Mouse (Mus musculus) heart, adult 18-20 months (tissue): ENCODE measurements around the gene Gm42688. TPM values are rescaled to one million over a fixed set of nuclear protein-coding genes. Genes with fewer than 3 reads are reported as not detected.
A peak's percentile ranks its signal among the peaks of the same experiment; 100 is the strongest.

Experiments used
- DNase-seq, 2 experiments: peaks; one replicate each; pipeline ENCODE4 v3.0.0; 2021 to 2022; ENCODE audit warnings: mixed read lengths in 1 of 2
- total RNA-seq, 2 experiments: library from RNA; stranded (reverse); gene quantifications; 2 replicates each; pipeline ENCODE4 v1.2.3; 2021

The Gm42688 gene
- total RNA-seq, 2 experiments from 2014 or later = 0.89 to 1.2 TPM

GRCm38 (mm10) chr6:83084477-83084876 lies 16.9 kb upstream of the Gm42688 start:
- no peak for DNase-seq

DNA sequence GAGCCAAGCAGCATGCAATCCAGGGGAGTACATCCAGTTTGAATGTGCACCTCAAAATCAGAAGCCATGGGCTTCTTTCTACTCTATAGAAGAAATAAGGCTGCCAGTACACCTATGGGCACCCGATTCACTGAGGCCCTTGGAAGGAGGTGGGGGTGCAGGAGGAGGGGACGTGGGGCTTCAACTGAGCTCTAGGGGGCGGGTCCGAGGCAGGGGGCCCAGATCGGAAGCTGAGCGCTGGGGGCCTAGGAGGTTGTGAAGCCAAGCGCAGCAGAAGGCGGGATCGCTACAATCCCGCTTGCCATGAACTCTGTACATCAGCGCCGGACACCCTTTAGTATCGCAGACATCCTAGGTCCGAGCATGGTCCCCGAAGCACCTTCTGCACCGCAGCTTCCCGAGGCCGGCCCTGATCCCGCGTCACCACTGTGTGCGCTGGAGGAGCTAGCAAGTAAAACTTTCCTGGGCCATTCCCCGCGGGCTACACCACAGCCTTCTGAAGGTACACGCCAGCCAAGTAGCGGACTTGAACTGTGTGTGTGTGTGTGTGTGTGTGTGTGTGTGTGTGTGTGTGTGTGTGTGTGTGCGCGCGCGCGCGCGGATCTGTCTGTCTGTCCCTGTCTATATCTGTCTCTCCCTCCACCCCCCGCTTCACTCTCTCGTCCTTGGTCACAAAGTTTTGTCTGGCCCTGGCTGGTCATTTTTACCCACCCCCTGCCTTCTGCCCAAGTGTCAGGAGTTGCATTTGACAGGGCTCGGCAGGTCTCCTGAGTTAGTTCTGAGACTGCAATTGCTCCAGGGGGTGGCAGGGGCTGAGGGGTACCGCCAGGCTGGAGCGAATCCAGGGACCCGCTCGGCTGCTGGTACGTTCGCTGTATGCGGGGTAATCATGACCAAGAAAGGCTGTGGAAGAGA lies 15.0 kb upstream of the Gm42688 start, which contains the start of gene Lbx2:
Lbx2 (plus strand) TSS at position 247 of the 915 bp plus-strand sequence.
- DNase-seq = peak in 1 of 2 experiments; percentile 31

DNA sequence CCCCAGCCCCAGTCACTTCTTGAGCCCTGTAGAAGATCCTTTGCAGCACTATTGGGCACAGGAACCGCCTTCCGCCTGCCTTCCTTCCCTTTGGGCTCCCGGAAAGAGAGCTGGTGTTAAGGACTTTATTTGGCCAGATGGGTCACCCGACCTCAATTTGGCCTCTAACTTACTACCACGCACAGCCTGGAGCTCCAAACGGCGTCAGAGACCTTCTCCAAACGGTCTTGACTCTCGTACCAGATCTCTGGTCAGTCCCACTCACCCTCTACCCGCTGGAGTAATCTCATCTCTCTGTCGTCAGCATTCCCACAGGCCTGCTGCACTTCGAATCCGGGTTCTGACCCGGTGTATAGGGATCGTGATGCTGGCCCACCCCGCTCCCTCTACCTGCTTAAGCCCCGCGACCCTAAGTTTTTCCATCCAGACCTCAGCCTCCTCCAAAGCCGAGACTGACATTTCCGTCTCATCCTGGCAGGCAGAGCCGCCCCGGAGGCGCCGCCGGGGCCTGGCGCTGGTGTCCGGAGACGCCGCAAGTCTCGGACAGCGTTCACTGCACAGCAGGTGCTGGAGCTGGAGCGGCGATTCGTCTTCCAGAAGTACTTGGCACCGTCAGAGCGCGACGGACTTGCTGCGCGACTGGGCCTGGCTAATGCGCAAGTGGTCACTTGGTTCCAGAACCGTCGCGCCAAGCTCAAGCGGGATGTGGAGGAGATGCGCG lies 14.1 kb upstream of the Gm42688 start:
- peak; percentile 57 to 67 for DNase-seq

DNA sequence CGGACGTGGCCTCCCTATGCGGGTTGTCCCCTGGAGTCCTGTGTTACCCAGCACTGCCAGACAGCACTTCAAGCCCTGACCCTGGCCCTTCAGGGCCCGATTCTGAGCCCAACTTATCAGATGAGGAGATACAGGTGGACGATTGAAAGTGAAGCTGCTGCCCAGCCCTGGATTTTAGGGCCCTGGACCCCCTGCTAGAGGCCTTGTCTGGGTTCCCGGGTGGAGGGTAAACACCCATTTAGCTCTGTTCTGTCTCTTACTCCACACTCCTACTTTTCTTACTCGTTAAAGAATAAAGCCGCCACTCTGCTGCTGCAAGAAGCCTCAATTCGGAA lies 13.5 kb upstream of the Gm42688 start:
- DNase-seq = no peak

DNA sequence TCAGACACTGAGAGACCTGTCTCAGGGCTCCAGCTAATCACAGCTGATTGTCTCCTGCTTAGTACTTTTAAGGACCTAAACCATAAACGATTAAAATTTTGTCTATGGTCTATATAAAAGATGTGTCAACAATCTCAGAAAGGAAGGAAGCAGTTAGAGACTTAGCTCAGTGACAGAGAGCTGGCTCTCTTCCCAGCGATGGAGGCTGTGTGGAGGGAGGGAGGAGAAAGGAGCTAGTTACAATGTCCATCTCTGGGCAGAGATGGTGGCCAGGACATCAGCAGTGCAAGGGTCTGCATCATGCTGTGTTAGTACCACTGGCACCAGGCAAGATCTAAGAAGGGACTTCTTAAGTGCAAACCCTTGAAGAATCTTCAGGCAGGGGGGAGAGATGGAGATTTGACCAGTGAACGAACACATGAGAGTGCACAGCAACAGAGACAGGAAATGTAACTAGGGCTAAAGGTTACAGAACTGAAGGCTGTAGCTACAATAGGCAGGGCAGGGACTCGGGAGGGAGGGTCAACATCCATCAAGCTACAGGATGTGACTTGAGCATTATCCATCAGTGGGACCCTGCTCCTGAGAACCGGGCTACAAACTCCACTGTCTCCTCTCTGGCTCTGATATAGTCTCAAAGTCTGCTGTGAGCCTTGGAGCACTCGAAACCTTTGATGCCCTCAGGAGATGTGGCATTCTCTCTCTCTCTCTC lies 8.8 kb upstream of the Gm42688 start:
- no peak for DNase-seq

GRCm38 (mm10) chr6:83095968-83096367 lies 5.4 kb upstream of the Gm42688 start:
- DNase-seq = no peak

DNA sequence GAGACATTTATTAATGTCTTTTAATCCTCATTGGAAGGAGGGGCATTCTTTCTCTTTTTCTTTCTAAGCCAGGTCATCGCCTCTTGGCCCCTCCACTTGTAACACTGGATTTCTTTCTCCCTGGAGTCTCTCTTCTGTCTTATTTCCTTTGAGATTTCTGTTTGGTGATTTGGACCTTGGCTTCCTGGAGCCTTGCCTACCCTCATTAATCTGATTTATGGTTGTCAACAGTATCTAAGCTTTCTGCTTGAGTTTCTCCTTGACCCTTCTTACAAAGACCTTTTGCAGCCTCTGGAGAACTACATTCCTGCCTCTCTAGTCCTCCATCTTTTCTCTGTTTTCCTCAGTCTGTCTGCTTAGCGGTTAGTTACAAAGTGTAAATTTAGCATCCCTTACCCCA lies 3.0 kb upstream of the Gm42688 start:
- DNase-seq = no peak

DNA sequence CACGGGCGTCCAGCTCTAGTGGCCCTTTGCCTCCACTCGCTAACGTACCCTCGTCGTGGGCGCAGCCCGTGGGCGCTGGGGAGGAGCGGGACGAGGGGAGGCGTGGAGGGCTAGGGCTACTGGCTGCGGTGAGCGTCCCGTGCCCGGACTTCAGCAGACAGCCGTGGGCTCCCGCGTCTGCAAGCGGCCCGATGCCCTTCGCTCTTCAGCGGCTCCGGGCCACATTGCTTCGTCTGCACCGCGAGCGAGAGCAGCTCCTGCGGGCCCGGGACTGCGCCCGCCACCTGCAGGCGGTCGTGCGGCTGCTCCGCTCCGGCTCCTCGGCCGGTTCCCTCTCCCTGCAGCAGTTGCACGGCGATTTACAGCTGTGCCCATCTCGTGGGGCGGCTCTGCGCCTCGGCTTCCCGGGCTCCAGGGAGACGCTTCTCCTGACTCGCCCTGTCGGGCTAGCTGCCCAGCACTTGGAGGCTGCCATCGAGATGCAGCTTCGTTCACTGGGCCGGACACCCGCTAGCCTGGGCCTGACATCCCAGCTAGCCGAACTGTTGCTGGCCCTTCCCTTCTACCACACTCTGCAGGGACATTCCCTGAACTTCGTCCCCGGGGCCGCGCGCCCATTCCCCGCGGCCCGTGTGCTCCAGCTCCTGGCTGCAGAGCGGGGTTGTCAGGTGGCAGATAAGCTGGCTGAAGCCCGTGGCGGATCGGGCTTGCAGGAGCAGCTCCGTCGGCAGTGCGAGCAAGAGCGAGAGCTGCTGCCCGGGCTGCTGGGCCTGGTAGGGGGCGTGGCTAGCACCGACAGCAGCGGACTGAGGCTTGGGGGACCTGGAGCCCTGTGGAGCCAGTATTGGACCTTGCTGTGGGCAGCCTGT lies 505 bp downstream of the Gm42688 start:
- peak; percentile 65 to 68 for DNase-seq

GRCm38 (mm10) chr6:83103130-83103650 lies 1.8 kb downstream of the Gm42688 start:
- DNase-seq = no peak

GRCm38 (mm10) chr6:83104158-83104557 lies 2.7 kb downstream of the Gm42688 start:
- no peak for DNase-seq

GRCm38 (mm10) chr6:83107566-83108400 lies 6.4 kb downstream of the Gm42688 start:
- peak; percentile 71 to 83 for DNase-seq

DNA sequence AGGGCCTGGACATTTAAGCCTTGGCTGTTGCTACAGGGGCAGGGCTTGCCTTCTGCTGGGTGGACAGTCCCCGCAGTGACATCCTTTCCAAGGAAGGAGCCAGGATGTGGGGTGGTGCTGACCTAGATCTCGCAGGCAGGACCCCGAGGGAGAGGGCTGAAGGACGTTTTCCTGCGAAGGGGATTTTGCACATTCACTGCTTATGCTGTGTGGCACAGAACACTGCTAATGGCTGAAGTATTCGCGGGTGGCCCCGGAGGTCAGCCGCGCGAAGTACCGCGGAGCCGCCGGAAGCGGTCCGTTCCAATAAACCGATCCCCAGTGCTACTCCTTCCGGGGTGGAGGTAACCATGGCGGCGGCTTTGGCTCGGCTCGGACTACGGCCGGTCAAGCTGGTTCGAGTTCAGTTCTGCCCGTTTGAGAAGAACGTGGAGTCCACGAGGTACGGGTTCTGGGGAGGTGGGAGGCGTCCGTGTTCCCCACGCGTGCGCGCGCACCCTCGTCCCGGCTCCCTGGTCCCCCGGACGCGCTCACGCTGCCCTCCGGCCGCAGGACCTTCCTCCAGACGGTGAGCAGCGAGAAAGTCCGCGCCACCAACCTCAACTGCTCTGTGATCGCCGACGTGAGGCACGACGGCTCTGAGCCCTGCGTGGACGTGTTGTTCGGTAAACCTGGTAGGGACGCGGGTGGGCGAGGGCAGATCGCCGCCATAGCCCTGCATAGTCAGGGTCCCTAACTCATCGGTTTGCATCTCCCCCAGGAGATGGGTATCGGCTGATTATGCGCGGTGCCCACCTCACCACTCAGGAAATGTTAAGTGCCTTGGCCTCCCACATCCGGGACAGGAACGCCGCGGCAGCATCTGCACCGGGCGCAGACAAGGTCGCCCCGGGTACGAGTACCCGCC lies 7.6 kb downstream of the Gm42688 start, which contains the start of gene Mrpl53:
Mrpl53 (plus strand) TSS at position 279 of the 907 bp plus-strand sequence.
- DNase-seq = peak; percentile 85 to 91

- no peak for DNase-seq
Observed at GRCm38 (mm10) chr6:83111510-83112136, 10.2 kb downstream of the Gm42688 start.

DNA sequence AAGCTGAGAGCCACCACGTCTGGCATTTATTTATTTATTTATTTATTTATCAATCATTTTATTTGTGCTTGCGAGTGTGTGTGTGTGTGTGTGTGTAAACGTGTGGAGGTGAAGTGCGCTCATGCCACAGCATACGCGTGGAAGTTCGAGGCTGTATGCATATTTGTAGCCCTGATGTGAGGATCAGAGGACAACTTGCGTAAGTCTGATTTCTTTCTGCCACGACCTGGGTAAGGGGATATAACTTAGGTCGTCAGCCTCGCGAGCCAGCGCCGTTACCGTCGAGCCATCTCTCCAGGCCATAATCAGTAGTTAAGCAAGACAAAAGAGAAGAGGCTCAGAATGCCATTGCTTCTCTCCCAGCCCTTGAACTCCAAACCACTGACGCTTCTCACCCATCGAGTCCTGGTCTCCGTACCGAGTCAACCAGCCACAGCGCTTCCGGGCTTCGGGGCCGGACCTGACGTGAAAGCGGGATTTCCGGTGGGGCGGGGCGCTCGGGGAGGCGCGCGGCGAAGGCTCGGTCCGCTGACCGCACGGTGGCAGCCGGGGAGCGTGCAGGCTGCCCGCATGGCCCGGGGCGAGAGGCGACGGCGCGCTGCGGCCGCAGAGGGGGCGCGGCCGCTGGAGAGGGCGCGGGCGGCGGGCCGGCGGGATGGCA lies 13.7 kb downstream of the Gm42688 start, which contains the start of gene Mogs:
Mogs (plus strand) TSS at position 486 of the 661 bp plus-strand sequence.
- DNase-seq = peak; percentile 97

DNA sequence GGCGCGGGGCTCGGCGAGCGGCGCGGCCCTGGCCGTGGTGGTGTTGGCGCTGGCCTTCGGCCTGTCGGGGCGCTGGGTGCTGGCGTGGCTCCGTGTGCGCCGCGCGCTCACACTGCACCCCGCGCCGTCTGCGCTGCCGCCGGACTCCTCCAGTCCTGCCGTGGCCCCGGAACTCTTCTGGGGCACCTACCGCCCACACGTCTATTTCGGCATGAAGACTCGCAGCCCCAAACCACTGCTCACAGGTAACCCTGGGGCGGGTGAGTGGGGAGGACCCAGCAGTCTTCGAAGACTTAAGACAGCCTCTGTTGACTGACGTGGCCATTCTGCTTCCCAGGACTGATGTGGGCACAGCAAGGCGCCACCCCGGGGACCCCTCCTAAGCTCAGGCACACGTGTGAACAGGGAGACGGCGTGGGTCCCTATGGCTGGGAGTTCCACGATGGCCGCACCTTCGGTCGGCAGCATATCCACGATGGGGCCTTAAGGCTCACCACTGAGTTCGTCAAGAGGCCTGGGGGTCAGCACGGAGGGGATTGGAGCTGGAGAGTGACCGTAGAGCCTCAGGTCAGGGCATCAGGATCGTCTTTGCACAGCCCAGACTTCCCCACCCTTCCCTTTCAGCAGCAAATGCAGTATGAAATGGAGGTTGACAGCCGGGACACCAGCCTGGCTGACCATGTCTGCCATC lies 14.4 kb downstream of the Gm42688 start:
- DNase-seq = no peak

GRCm38 (mm10) chr6:83116373-83117164 lies 15.2 kb downstream of the Gm42688 start:
- no peak for DNase-seq

- DNase-seq = no peak
Observed at GRCm38 (mm10) chr6:83117165-83117438, 15.7 kb downstream of the Gm42688 start.
